Mouse (Mus musculus): Measurements from ENCODE around the gene Duox1. TPM values are rescaled to one million over a fixed set of nuclear protein-coding genes. Genes with fewer than 3 reads are reported as not detected.
"Not testable (repeated sequence)": the region's sequence is repeated elsewhere in the genome, so short reads cannot be mapped to it uniquely, and the experiment has no call there.

The Duox1 gene
- polyA plus RNA-seq, 1 experiment = not detected

GRCm38 (mm10) chr2:122325361-122325760, 9.9 kb downstream of the Duox1 start:
- TF ChIP-seq POLR2A (IDR thresholded peaks at IDR 0.05; ENCODE audit: insufficient read depth, low read depth, low read length) (no peak), CTCF (IDR thresholded peaks at IDR 0.05; ENCODE audit: insufficient read depth, low read depth, low read length) (no peak)
- Histone ChIP-seq H3K4me1 (ENCODE audit: control insufficient read depth, insufficient read depth, low read length) (no peaks in the 10 kb centered on the region), H3K27ac (ENCODE audit: insufficient read depth, low read depth, low read length) (no peak overlapping the region), H3K4me3 (ENCODE audit: insufficient read depth, low read depth, low read length) (no peak overlapping the region)
- 62% methylated on average over 2 of the region's 2 CpGs for WGBS

DNA sequence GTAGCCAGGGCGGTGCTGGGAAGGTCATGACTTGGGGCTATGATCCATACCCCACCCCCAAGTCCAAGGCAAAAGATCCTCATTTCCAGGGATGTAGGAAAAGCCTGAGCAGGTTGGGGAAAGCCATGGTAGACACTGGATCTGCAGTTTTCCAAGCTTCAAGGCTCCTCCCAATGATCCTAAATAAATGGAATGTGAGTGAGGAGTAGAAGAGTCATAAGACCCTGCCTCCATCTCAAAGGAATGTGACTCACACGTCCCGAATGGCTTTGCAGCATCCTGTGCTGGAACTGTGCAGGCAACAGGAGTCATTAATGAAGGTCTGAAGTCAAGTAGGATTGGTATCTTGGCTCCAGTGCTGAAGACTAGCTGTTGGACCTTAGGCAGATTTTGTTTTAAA, 12.5 kb downstream of the Duox1 start:
- 75% methylated on average over 3 of the region's 3 CpGs for WGBS

GRCm38 (mm10) chr2:122330317-122330716, 14.8 kb downstream of the Duox1 start:
- 88% methylated on average over 6 of the region's 6 CpGs for WGBS
- not testable (repeated sequence) for H3K27ac ChIP-seq (ENCODE audit: insufficient read depth, low read depth, low read length); H3K4me1 ChIP-seq (ENCODE audit: control insufficient read depth, insufficient read depth, low read length); H3K4me3 ChIP-seq (ENCODE audit: insufficient read depth, low read depth, low read length)

More for the DNA sequence above, 12.5 kb downstream of the Duox1 start:
- Histone ChIP-seq H3K4me3 (ENCODE audit: insufficient read depth, low read depth, low read length) (no peak overlapping the region), H3K27ac (ENCODE audit: insufficient read depth, low read depth, low read length) (no peak overlapping the region), H3K4me1 (ENCODE audit: control insufficient read depth, insufficient read depth, low read length) (no peaks in the 10 kb centered on the region)
- TF ChIP-seq POLR2A (IDR thresholded peaks at IDR 0.05; ENCODE audit: insufficient read depth, low read depth, low read length) (no peak), CTCF (IDR thresholded peaks at IDR 0.05; ENCODE audit: insufficient read depth, low read depth, low read length) (no peak)

- Histone ChIP-seq H3K27ac (ENCODE audit: insufficient read depth, low read depth, low read length) (no peak overlapping the region), H3K4me3 (ENCODE audit: insufficient read depth, low read depth, low read length) (no peak overlapping the region), H3K4me1 (ENCODE audit: control insufficient read depth, insufficient read depth, low read length) (no peaks in the 10 kb centered on the region)
- WGBS = 93% methylated on average over 3 of the region's 3 CpGs
- TF ChIP-seq CTCF (IDR thresholded peaks at IDR 0.05; ENCODE audit: insufficient read depth, low read depth, low read length) = no peak
- no peak for TF ChIP-seq POLR2A (IDR thresholded peaks at IDR 0.05; ENCODE audit: insufficient read depth, low read depth, low read length)
Observed at GRCm38 (mm10) chr2:122332222-122332621, 16.8 kb downstream of the Duox1 start.

- TF ChIP-seq CTCF (IDR thresholded peaks at IDR 0.05; ENCODE audit: insufficient read depth, low read depth, low read length) (no peak), POLR2A (IDR thresholded peaks at IDR 0.05; ENCODE audit: insufficient read depth, low read depth, low read length) (no peak)
- no peak overlapping the region for H3K27ac ChIP-seq (ENCODE audit: insufficient read depth, low read depth, low read length)
- H3K4me1 ChIP-seq (ENCODE audit: control insufficient read depth, insufficient read depth, low read length) = no peaks in the 10 kb centered on the region
- H3K4me3 ChIP-seq (ENCODE audit: insufficient read depth, low read depth, low read length) = no peak overlapping the region
- WGBS = 38% methylated on average over 3 of the region's 3 CpGs
Observed at GRCm38 (mm10) chr2:122334170-122334569, 18.7 kb downstream of the Duox1 start.

DNA sequence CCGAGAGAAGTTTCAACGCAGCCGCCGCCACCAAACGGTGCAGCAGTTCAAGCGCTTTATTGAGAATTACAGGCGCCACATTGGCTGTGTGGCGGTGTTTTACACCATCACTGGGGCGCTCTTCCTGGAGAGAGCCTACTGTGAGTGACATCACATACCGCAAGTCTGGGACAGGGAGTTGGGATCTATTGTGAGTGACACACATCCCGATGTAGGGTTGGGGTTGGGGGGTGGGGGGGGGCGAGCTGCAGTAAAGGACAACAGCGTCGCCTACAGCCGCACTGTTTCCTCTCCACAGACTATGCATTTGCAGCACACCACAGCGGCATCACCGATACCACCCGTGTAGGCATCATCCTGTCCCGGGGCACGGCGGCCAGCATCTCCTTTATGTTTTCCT, 21.8 kb downstream of the Duox1 start:
- 66% methylated on average over 21 of the region's 21 CpGs for WGBS

DNA sequence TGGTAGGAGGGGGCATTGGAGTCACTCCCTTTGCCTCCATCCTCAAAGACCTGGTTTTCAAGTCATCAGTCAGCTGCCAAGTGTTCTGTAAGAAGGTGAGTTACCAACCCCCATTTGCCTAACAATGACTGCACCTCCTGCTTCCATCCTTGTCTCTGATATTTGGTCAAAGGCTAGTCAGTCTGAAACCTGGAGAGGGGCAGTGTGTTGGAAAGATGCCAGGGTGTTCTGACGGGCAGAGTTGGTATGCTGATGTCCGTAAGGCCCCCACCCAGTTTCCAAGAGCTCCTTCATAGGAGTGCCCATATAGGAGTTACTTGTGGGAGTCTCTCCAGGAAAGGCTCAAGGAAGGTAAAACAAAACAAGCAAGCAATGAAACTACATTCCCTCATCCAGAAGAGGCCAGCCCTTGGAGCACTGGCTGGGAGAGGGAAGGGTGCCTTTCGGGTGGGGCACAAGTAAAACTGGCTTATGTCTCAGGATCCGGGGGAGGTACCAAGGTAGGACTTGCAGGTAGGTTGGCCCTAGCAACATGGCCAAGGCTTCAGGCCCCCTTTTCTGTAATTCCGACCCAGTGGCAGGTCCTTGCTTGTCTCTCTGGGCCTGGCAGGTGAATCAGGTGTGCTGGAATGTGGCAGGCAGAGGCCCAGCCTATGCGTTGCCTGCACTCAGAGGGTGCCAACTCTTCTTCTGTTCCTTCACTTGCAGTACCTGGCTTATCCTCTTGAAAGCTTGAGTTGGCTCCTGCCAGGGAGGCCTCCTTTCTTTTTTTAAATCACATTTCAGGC, 29.8 kb downstream of the Duox1 start:
- TF ChIP-seq POLR2A (IDR thresholded peaks at IDR 0.05; ENCODE audit: insufficient read depth, low read depth, low read length) (no peak), CTCF (IDR thresholded peaks at IDR 0.05; ENCODE audit: insufficient read depth, low read depth, low read length) (no peak)
- Histone ChIP-seq H3K4me3 (ENCODE audit: insufficient read depth, low read depth, low read length) (no peak overlapping the region), H3K4me1 (ENCODE audit: control insufficient read depth, insufficient read depth, low read length) (peaks cover 17% of the 10 kb centered on the region), H3K27ac (ENCODE audit: insufficient read depth, low read depth, low read length) (no peak overlapping the region)
- 88% methylated on average over 6 of the region's 6 CpGs for WGBS

More for the DNA sequence above, 21.8 kb downstream of the Duox1 start:
- TF ChIP-seq CTCF (IDR thresholded peaks at IDR 0.05; ENCODE audit: insufficient read depth, low read depth, low read length) (no peak), POLR2A (IDR thresholded peaks at IDR 0.05; ENCODE audit: insufficient read depth, low read depth, low read length) (no peak)
- Histone ChIP-seq H3K4me1 (ENCODE audit: control insufficient read depth, insufficient read depth, low read length) (no peaks in the 10 kb centered on the region), H3K4me3 (ENCODE audit: insufficient read depth, low read depth, low read length) (peak overlapping the region; percentile 9; the same call in 1 of the 2 replicates), H3K27ac (ENCODE audit: insufficient read depth, low read depth, low read length) (no peak overlapping the region)

DNA sequence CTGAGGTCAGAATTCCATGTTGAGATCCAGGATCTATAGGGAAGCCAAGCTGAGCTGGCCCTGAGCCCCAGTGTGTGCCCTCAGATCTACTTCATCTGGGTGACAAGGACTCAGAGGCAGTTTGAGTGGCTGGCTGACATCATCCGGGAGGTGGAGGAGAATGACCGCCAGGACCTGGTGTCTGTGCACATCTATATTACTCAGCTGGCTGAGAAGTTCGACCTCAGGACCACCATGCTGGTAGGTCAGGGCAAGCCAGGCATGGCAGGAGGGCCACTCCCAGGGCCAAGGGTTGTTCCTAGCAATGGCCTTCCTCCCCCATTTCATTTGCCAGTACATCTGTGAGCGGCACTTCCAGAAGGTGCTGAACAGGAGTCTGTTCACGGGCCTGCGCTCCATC, 30.7 kb downstream of the Duox1 start:
- not testable (repeated sequence) for H3K4me3 ChIP-seq (ENCODE audit: insufficient read depth, low read depth, low read length); H3K27ac ChIP-seq (ENCODE audit: insufficient read depth, low read depth, low read length)
- WGBS = 90% methylated on average over 6 of the region's 6 CpGs
- peaks cover 21% of the 10 kb centered on the region for H3K4me1 ChIP-seq (ENCODE audit: control insufficient read depth, insufficient read depth, low read length)

GRCm38 (mm10) chr2:122347257-122347656, 31.8 kb downstream of the Duox1 start:
- no peak for TF ChIP-seq POLR2A (IDR thresholded peaks at IDR 0.05; ENCODE audit: insufficient read depth, low read depth, low read length)
- TF ChIP-seq CTCF (IDR thresholded peaks at IDR 0.05; ENCODE audit: insufficient read depth, low read depth, low read length) = no peak
- H3K27ac ChIP-seq (ENCODE audit: insufficient read depth, low read depth, low read length) = no peak overlapping the region
- 98% methylated on average over 3 of the region's 3 CpGs for WGBS

More at GRCm38 (mm10) chr2:122347257-122347656, 31.8 kb downstream of the Duox1 start:
- H3K4me3 ChIP-seq (ENCODE audit: insufficient read depth, low read depth, low read length) = no peak overlapping the region
- H3K4me1 ChIP-seq (ENCODE audit: control insufficient read depth, insufficient read depth, low read length) = peaks cover 31% of the 10 kb centered on the region
